Mouse (Mus musculus) urinary bladder, postnatal 0 days (tissue): ENCODE data around the gene BC017158. TPM values are rescaled to one million over a fixed set of nuclear protein-coding genes. Genes with fewer than 3 reads are reported as not detected.

Experiments
- microRNA-seq: library from miRNA; unstranded; fragments of <30 nt; microRNA quantifications from one replicate; pipeline ENCODE4, GENCODE M21; 2016
- polyA plus RNA-seq: library from polyadenylated mRNA; unstranded; fragments of >200 nt; fragmentation: Nextera tagmentation; extraction: Ambion mirVana; gene quantifications from 2 replicates; pipeline ENCODE4 v1.2.1, GENCODE M21; 2015

BC017158 gene
- polyA plus RNA-seq: 29.1 and 30.7 TPM in 2 replicates

DNA sequence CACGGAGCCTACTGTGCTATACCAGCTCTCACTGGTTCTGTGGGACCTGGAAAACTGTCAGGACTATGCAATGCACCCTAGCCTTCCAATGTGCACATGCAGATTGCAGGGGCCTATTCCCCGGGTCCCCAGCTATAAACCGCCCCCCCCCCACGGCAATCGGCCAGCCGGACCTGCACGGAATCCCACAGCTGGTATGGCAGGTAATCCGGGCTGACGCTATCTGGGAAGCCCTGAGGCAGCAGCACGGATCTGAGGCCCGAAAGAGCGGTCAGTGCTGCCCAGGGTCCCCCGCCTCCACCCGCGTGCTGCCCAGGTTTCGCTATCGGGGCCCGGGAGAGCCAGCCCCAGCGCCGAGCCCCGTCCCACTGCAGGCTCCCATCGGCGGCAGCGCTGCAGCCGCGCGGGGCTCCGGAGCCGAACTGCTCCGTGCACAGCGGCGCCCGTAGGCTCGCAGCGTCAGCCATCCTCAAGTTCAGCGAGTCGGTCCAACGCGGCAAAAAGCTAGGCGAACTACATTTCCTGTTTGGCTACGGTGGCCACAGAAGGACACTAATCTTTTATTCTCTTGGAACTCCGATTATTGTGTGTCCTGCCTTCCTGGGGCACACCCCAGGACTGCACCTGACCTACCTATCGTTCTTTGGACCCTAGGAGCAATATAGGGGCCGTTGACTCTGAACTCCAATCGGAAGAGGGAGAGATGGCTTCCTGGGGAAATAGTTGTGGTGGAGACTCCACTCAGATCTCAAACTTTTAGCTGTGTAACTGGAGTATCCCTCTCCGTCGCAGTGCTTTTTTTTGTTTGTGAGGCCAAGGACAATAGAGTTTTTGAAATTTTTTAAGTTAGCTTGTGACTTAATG lies at the start of gene BC017158:
Gene BC017158 (minus strand): TSS at position 554 of the 864 bp plus-strand sequence.

GRCm38 (mm10) chr7:128265411-128265810 lies 32.6 kb downstream of the BC017158 start, which contains the start of gene Slc5a2:
TSS of gene Slc5a2 (plus strand) at chr7:128265657.

GRCm38 (mm10) chr7:128246496-128247391 lies 51.2 kb downstream of the BC017158 start, which contains the start of gene Tgfb1i1:
TSS of gene Tgfb1i1 (plus strand) at chr7:128246812.

DNA sequence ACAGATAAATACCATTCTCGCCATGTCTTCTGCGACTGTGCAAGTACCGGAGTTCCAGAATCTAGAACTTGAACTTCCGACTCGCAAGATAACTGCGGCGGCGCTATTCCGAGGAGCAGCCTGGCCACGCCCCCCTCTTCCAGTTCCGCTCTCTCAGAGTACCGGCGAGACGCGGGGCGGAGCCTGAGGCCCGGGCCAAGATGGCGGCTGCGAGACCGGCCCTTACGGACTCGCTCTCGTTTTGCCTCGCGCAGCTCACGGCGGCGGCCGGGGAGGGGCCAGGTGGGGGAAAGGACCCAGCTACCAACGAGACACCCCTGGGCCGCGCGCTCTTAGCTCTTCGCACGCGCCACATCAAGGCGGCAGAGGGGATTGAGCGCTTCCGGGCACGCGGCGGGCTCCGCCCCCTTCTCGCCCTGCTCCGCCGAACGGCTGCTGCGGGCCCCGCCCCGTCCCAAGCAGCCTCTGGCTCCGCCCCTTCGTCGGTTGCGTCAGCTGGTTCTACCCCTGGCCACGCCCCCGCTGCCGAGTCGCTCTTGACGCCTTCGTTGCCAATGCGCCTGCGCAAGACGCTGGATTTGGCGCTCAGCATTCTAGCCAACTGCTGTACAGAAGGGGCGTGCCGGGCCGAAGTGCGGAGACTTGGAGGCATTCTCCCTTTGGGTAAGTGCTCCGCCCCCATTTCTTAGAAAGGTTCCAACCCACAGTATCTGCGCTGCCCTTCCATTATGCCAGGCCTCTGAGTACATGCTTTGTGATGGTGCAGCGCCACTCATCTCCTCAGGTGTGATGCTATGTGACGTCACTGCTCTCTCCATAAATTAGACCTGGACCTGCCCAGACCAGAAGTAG lies 59.8 kb downstream of the BC017158 start, which contains the start of gene 9130023H24Rik:
Gene 9130023H24Rik (minus strand): TSS at position 105 of the 852 bp plus-strand sequence.

DNA sequence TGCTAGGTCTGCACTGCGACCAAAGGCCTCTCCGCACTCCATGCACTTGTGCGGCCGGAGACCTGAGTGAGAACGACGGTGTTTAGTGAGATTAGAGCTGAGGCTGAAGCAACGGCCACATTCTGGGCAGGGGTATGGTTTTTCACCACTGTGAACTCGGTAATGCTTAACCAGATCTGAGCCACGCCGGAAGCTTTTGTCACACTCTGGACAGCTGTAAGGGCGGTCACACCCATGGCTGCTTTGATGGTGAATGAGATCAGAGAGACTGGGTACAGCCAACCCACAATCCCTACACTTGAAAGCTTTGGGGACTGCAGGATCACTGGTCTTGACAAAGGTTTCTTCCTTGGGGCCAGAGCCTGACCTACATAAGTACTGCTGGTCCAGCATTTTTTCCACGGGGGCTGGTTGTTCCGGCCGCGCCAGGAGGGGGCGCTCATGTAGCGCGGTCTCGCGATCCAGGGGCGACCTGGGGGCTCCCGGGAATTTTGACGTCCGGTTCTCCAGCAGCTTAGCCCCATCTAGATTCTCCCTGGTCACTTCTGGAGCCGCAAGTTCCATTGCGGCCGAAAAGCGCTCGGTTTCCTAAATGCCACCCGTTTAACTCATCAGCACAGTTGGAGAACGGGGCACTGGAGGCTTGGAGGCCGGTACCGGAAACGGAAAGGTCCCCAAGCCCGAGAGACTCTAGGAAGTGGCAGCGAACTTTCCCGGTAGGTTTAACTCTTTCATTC lies 60.9 kb downstream of the BC017158 start, which contains the start of gene Armc5:
Gene Armc5 (plus strand): TSS at position 487 of the 737 bp plus-strand sequence.

Small RNA genes within 50 kb of the gene (microRNA-seq; reads per million reads assigned to microRNA genes)
- gene Mir3103: not detected

Other genes with a start within 250 kb of the BC017158 start
- gene Itgam, start 235.5 kb downstream of the BC017158 start, polyA plus RNA-seq: 5.6 and 33.1 TPM in 2 replicates
- gene Gm49368, start 235.5 kb downstream of the BC017158 start, polyA plus RNA-seq: 0.80 TPM in 1 of 2 replicates, not detected in the other
- gene Itgax, start 168.6 kb downstream of the BC017158 start, polyA plus RNA-seq: 0.07 and 0.29 TPM in 2 replicates
- gene Itgad, start 143.8 kb downstream of the BC017158 start, polyA plus RNA-seq: not detected in 2 replicates
- gene Cox6a2, start 91.8 kb downstream of the BC017158 start, polyA plus RNA-seq: 0.26 TPM in 1 of 2 replicates, not detected in the other
- 14.9 and 15.4 TPM in 2 replicates for gene Armc5, start 60.8 kb downstream of the BC017158 start, polyA plus RNA-seq
- 4.9 and 5.1 TPM in 2 replicates for gene 9130023H24Rik, start 60.1 kb downstream of the BC017158 start, polyA plus RNA-seq
- 540 and 628 TPM in 2 replicates for gene Tgfb1i1, start 51.4 kb downstream of the BC017158 start, polyA plus RNA-seq
- gene Slc5a2, start 32.5 kb downstream of the BC017158 start, polyA plus RNA-seq: not detected in 2 replicates
- 14.7 and 18.9 TPM in 2 replicates for gene Rgs10, start 120.6 kb upstream of the BC017158 start, polyA plus RNA-seq
- 11.6 and 15.8 TPM in 2 replicates for gene Tial1, start 163.5 kb upstream of the BC017158 start, polyA plus RNA-seq
- 29.0 and 29.5 TPM in 2 replicates for gene Bag3, start 225.4 kb upstream of the BC017158 start, polyA plus RNA-seq